Mouse (Mus musculus): Measurements from ENCODE around the gene Thumpd3. TPM values are rescaled to one million over a fixed set of nuclear protein-coding genes. Genes with fewer than 3 reads are reported as not detected.

Gene Thumpd3
- total RNA-seq, 4 experiments from 2014 or later, result 25.3 to 30.8 (median 27.7) TPM

GRCm38 (mm10) chr6:113077569-113078030 lies 31.6 kb downstream of the Thumpd3 start:
- DNase-seq (ENCODE audit: low spot score in 2 of 2), result peak in 1 of 2 experiments; percentile 43

DNA sequence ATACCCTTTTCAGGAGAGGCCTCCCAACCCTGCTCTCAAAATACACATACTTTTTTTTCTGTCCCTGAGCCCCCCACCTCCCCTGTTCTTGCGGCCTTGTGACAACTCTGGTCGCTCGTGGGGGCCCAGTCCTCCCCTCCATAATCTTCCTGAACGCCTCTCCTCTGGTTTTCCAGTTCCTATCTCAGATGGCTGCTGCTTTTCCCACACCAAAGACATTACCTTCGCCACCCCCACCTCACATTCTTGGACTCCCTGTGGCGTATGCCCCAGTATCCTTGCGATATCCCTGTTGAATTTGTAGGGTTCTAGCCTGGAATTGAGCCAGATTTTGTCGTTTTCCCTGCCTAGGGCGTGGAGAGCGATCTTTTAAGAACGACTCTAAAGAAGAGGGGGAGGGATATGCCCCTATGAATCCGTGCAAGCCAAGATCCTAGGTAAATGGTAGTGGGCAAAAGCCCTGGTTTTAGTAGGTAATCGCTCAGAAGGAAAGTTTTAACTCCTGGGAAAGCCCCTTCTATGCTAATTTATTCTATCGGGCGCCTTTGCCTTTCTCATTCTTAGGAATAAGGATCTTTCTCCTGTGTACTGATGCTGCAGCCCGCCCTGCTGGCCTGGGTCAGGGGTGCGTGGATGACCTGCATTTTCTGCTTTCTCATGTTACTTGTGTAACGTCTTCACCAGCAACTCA lies 32.2 kb downstream of the Thumpd3 start:
- DNase-seq (ENCODE audit: low spot score in 2 of 2), result peak in 1 of 2 experiments; percentile 35

GRCm38 (mm10) chr6:113079492-113079891 lies 33.5 kb downstream of the Thumpd3 start:
- no peak for DNase-seq (ENCODE audit: low spot score in 2 of 2)

GRCm38 (mm10) chr6:113082229-113082628 lies 36.2 kb downstream of the Thumpd3 start:
- no peak for DNase-seq (ENCODE audit: low spot score in 2 of 2)

- no peak for DNase-seq (ENCODE audit: low spot score in 2 of 2)
Observed at GRCm38 (mm10) chr6:113084590-113084989, 38.6 kb downstream of the Thumpd3 start.

- DNase-seq (ENCODE audit: low spot score in 2 of 2), result no peak
Observed at GRCm38 (mm10) chr6:113093206-113093605, 47.2 kb downstream of the Thumpd3 start.

GRCm38 (mm10) chr6:113095547-113095946 lies 49.5 kb downstream of the Thumpd3 start:
- no peak for DNase-seq (ENCODE audit: low spot score in 2 of 2)

DNA sequence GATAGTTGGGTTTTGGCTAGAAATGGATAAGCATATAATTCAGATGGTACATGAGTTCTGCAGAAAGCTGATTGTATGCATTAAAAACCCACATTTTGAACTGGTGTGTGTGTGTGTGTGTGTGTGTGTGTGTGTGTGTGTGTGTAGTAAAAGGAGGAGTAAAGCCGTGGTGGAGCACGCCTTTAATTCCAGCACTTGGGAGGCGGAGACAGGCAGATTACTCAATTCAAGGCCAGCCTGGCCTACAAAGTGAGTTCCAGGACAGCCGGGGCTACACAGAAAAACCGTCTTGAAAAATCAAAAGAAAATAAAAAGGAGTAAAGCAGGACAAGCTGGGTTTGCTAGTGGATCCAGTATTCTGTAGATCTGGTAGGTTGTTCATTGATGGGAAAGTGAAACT lies 51.6 kb downstream of the Thumpd3 start:
- DNase-seq (ENCODE audit: low spot score in 2 of 2), result no peak

DNA sequence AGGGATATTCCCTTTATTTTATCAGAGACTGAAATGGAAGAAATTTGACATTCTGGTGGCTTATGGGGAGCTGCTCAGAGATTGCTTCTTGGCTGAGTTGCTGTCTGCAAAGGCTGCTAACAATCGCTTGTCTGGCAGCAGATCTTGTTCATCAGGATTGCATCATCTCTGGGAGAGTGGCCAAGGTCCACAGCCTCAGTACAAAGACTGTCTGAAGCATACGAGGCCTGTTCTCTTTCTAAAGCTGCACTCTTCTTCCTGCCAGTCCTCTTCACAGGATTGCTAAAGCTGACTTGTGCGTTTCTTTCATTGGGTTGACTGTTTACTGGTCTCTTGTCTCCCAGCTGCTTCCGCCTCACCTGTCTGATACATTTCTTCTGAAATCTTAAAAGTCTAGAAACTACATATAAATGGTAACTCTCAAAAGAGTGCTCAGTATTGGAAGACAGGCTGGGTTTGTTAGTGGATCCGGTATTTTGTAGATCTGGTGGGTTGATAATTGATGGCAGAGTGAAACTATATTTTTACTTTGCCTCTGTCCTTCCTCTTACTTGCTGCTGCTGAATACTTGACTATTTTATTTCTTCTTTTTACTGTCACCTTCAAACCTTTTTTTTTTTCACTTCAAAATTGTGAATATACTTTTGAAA lies 53.7 kb downstream of the Thumpd3 start:
- peak; percentile 56 to 88 for DNase-seq (ENCODE audit: low spot score in 2 of 2)

GRCm38 (mm10) chr6:113102541-113102940 lies 56.5 kb downstream of the Thumpd3 start:
- DNase-seq (ENCODE audit: low spot score in 2 of 2), result no peak

- no peak for DNase-seq (ENCODE audit: low spot score in 2 of 2)
Observed at GRCm38 (mm10) chr6:113103765-113104164, 57.7 kb downstream of the Thumpd3 start.

- no peak for DNase-seq (ENCODE audit: low spot score in 2 of 2)
Observed at GRCm38 (mm10) chr6:113109378-113109777, 63.4 kb downstream of the Thumpd3 start.

GRCm38 (mm10) chr6:113109956-113110355 lies 63.9 kb downstream of the Thumpd3 start:
- no peak for DNase-seq (ENCODE audit: low spot score in 2 of 2)

Other genes with a start within 250 kb of the Thumpd3 start
- 100 to 1,000 TPM; 188 to 214 (median 199) TPM for gene Srgap3, start 99.0 kb upstream of the Thumpd3 start, total RNA-seq (2022)
- 100 to 1,000 TPM; 107 to 112 (median 109) TPM for gene Setd5, start 31.1 kb downstream of the Thumpd3 start, total RNA-seq (2022)
- gene Lhfpl4, start 149.2 kb downstream of the Thumpd3 start, total RNA-seq (2022), result 10 to 100 TPM; 80.5 to 86.0 (median 81.1) TPM
- gene Mtmr14, start 191.6 kb downstream of the Thumpd3 start, total RNA-seq (2022), result 10 to 100 TPM; 14.5 to 22.9 (median 16.4) TPM
- gene Cpne9, start 236.1 kb downstream of the Thumpd3 start, total RNA-seq (2022), result 10 to 100 TPM; 66.7 to 78.5 (median 72.0) TPM

All from left cerebral cortex, adult 8-10 months (tissue).